Mouse (Mus musculus) intestine, postnatal 0 days (tissue): Measurements from ENCODE around the gene Pde4b. TPM values are rescaled to one million over a fixed set of nuclear protein-coding genes. Genes with fewer than 3 reads are reported as not detected.

Experiments
- ATAC-seq: fragments of 200-750 bp; cut with Nextera tagmentation; 2 replicates; pipeline ENCODE4 v1.8.0; 2017; ENCODE audit warnings: mild to moderate bottlenecking, moderate TSS enrichment, moderate library complexity
- H3K27ac ChIP-seq: fragments of 300-500 bp; sonication (generic); 2 replicates; pipeline ENCODE4 v1.5.1; 2014; ENCODE audit warnings: mild to moderate bottlenecking, low read depth, low read length, moderate library complexity
- H3K27me3 ChIP-seq: fragments of 300-500 bp; sonication (generic); replicated peaks from 2 replicates; pipeline ENCODE4 v1.6.1; 2014; ENCODE audit warnings: low read length, mixed read lengths; ENCODE audit not compliant: control insufficient read depth, insufficient read depth
- H3K36me3 ChIP-seq: fragments of 300-500 bp; sonication (generic); 2 replicates; pipeline ENCODE4 v1.6.1; 2014; ENCODE audit warnings: mild to moderate bottlenecking, moderate library complexity; ENCODE audit not compliant: control insufficient read depth, insufficient read depth
- H3K4me1 ChIP-seq: fragments of 300-500 bp; sonication (generic); replicated peaks from 2 replicates; pipeline ENCODE4 v1.6.1; 2014; ENCODE audit warnings: antibody characterized with exemption, low read length, mixed read lengths; ENCODE audit not compliant: control insufficient read depth, insufficient read depth
- H3K4me2 ChIP-seq: fragments of 300-500 bp; sonication (generic); replicated peaks from 2 replicates; pipeline ENCODE4 v1.6.1; 2014; ENCODE audit warnings: low read depth, mild to moderate bottlenecking, moderate library complexity
- H3K4me3 ChIP-seq: fragments of 300-500 bp; sonication (generic); 2 replicates; pipeline ENCODE4 v1.5.1; 2014; ENCODE audit warnings: low read depth, low read length
- H3K9ac ChIP-seq: fragments of 300-500 bp; sonication (generic); 2 replicates; pipeline ENCODE4 v1.6.1; 2014; ENCODE audit warnings: mild to moderate bottlenecking, low read depth, low read length
- H3K9me3 ChIP-seq: fragments of 300-500 bp; sonication (generic); 2 replicates; pipeline ENCODE4 v1.6.1; 2016; ENCODE audit warnings: mixed run types; ENCODE audit not compliant: control insufficient read depth
- CTCF ChIP-seq: sonication (generic); IDR thresholded peaks from 2 replicates; pipeline ENCODE4 v1.5.1; 2016; ENCODE audit warnings: low read depth, mild to moderate bottlenecking, control low read depth, antibody characterized with exemption, moderate library complexity
- WGBS: fragments of 180-500 bp; shearing (Covaris S2); extraction: QIAGEN DNeasy Blood & Tissue Kit; methylation state at CpG from one replicate; pipeline ENCODE4 v1.1.7; 2014; 5-methylcytosine and 5-hydroxymethylcytosine counted together
- polyA plus RNA-seq: library from polyadenylated mRNA; unstranded; fragments of >200 nt; fragmentation: Nextera tagmentation; extraction: Ambion mirVana; gene quantifications from 2 replicates; pipeline ENCODE4 v1.2.1, GENCODE M21; 2015

Pde4b gene
- polyA plus RNA-seq, 1 experiment from 2014 or later, result 6.9 TPM

- Histone ChIP-seq H3K27me3 (no peaks in the 10 kb centered on the region), H3K9ac (no peak overlapping the region), H3K4me1 (no peaks in the 10 kb centered on the region), H3K27ac (no peak overlapping the region), H3K4me3 (no peak overlapping the region), H3K4me2 (no peak overlapping the region), H3K36me3 (no peaks in the 10 kb centered on the region), H3K9me3 (no peaks in the 10 kb centered on the region)
- 20% methylated on average over 4 of the region's 4 CpGs for WGBS
- ATAC-seq, result peak; percentile 95
- no peak for TF ChIP-seq CTCF
Measured at GRCm38 (mm10) chr4:102429730-102430341, 342.5 kb downstream of the Pde4b start.

GRCm38 (mm10) chr4:102432040-102432782 is 344.9 kb downstream of the Pde4b start:
- Histone ChIP-seq H3K36me3 (no peaks in the 10 kb centered on the region), H3K9me3 (no peaks in the 10 kb centered on the region), H3K4me3 (no peak overlapping the region), H3K9ac (no peak overlapping the region), H3K4me2 (no peak overlapping the region), H3K27ac (no peak overlapping the region), H3K27me3 (no peaks in the 10 kb centered on the region), H3K4me1 (no peaks in the 10 kb centered on the region)
- no peak for ATAC-seq
- no peak for TF ChIP-seq CTCF
- 30% methylated on average over 9 of the region's 9 CpGs for WGBS

GRCm38 (mm10) chr4:102439401-102440118 is 352.2 kb downstream of the Pde4b start:
- no peak for TF ChIP-seq CTCF
- 50% methylated on average over 5 of the region's 5 CpGs for WGBS
- Histone ChIP-seq H3K4me1 (peaks cover 5% of the 10 kb centered on the region; the same call in 1 of the 2 replicates), H3K4me2 (no peak overlapping the region), H3K36me3 (no peaks in the 10 kb centered on the region), H3K9ac (no peak overlapping the region), H3K27me3 (no peaks in the 10 kb centered on the region), H3K27ac (no peak overlapping the region), H3K4me3 (no peak overlapping the region), H3K9me3 (no peaks in the 10 kb centered on the region)
- no peak for ATAC-seq

GRCm38 (mm10) chr4:102440119-102440481 is 352.8 kb downstream of the Pde4b start:
- no peak overlapping the region for H3K4me3 ChIP-seq
- H3K27me3 ChIP-seq, result no peaks in the 10 kb centered on the region
- no peaks in the 10 kb centered on the region for H3K9me3 ChIP-seq
- H3K4me2 ChIP-seq, result no peak overlapping the region
- 67% methylated on average over 4 of the region's 4 CpGs for whole genome bisulfite sequencing
- ATAC-seq, result no peak
- H3K9ac ChIP-seq, result no peak overlapping the region
- H3K27ac ChIP-seq, result no peak overlapping the region
- H3K36me3 ChIP-seq, result no peaks in the 10 kb centered on the region
- TF ChIP-seq CTCF, result no peak
- peaks cover 5% of the 10 kb centered on the region; the same call in 1 of the 2 replicates for H3K4me1 ChIP-seq

GRCm38 (mm10) chr4:102443533-102443932 is 356.2 kb downstream of the Pde4b start:
- H3K36me3 ChIP-seq, result no peaks in the 10 kb centered on the region
- H3K4me1 ChIP-seq, result peaks cover 5% of the 10 kb centered on the region; the same call in 1 of the 2 replicates
- no peaks in the 10 kb centered on the region for H3K27me3 ChIP-seq
- no peak overlapping the region for H3K9ac ChIP-seq
- WGBS, result 41% methylated on average over 5 of the region's 5 CpGs
- H3K27ac ChIP-seq, result no peak overlapping the region
- no peak for TF ChIP-seq CTCF
- H3K4me3 ChIP-seq, result no peak overlapping the region
- ATAC-seq, result no peak
- H3K4me2 ChIP-seq, result no peak overlapping the region
- H3K9me3 ChIP-seq, result no peaks in the 10 kb centered on the region

- no peak overlapping the region for H3K4me3 ChIP-seq
- H3K27ac ChIP-seq, result no peak overlapping the region
- H3K9me3 ChIP-seq, result no peaks in the 10 kb centered on the region
- WGBS, result 69% methylated on average over 3 of the region's 3 CpGs
- no peak overlapping the region for H3K9ac ChIP-seq
- TF ChIP-seq CTCF, result no peak
- no peak for ATAC-seq
- H3K36me3 ChIP-seq, result no peaks in the 10 kb centered on the region
- no peak overlapping the region for H3K4me2 ChIP-seq
- H3K27me3 ChIP-seq, result no peaks in the 10 kb centered on the region
- H3K4me1 ChIP-seq, result peaks cover 5% of the 10 kb centered on the region; the same call in 1 of the 2 replicates
Measured at GRCm38 (mm10) chr4:102444501-102444900, 357.2 kb downstream of the Pde4b start.
